Mouse (Mus musculus): ENCODE measurements around the gene Ppp1r1c.

Ppp1r1c gene

DNA sequence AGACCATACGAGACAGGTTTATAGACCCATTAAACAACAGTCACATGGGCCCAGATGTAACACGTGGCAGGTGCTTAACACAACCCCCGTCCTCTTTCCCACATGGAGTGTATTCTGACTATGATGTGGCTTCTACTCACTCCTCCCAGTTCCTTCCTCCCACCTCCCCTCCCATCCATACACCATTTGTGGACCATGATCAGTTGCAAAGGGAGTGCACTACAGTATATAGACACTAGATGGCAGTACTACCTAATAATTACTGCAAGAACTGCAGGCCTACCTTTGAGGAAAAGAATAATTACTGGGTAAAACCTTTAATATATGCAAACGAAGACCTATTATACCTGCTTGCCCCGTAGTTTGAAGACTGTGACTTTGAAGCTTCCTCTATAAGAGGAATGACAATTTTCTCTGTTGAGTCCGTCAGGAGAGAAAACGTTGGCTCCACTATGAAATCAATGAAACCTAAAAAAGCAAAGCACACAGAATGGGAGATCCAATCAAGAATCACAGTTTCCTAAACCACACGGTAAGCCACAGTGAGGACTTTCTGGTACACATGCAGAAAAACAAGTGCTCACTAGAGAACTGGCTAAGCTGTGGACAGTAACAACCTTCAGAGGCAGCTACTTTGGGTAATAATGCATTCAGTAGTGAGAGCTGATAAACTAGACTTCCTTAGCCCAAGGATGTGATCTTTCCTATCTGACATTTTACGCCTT is 157.9 kb downstream of the Ppp1r1c start:
- in situ Hi-C loops (cut with MboI): no loop called here

Data from mature B cell (primary cell).